Mouse (Mus musculus) T-cell, adult 2 months (primary cell): ENCODE data around the gene Efhd2.

Experiments
- DNase-seq: peaks from one replicate; pipeline ENCODE4 v3.0.0; 2022; ENCODE audit warnings: low spot score

The Efhd2 gene

GRCm38 (mm10) chr4:141874601-141875460 is at the start of gene Efhd2:
Efhd2 (minus strand) TSS chr4:141874920.
- DNase-seq, result peak; percentile 71

DNA sequence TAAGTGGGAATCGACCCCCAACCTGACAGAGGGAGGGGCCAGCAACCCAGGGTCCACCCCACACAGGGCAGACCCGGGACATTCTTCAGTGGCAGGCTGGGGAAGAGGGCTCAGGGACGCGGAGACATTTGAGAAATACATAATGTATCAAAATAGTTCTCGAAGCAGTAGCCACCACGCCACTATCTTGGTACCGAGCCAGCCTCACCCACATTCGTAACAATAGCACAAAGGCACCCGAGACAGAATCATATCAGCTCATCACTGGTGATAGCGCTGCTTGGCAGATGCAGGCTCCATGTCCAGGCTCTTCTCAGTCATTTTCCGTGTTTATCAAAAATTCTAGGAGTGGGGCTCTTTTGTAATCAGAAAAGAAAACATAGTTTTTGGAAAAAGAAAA is 49.2 kb upstream of the Efhd2 start:
- no peak for DNase-seq

DNA sequence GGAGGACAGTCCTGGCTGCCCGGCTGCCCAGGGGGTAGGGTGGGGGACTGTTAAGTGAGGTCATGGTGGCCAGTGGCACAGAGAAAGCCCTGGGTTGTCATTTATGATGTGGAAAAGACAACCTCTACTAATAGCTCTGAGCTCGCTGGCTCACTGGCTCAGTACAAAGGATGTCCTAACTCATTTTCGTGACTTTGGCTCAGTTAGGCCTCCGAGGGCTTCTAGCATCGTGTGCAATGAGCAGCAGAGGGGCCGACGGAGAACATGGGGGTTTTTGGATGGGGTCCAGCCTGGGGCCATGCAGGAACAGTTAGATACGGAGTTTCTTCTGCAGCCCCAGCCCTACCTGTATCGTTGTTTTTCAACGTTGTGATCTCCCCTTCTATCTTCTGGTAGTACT is 45.7 kb upstream of the Efhd2 start:
- no peak for DNase-seq

- DNase-seq, result no peak
These were observed 43.2 kb upstream of the Efhd2 start for GRCm38 (mm10) chr4:141917735-141918419.

DNA sequence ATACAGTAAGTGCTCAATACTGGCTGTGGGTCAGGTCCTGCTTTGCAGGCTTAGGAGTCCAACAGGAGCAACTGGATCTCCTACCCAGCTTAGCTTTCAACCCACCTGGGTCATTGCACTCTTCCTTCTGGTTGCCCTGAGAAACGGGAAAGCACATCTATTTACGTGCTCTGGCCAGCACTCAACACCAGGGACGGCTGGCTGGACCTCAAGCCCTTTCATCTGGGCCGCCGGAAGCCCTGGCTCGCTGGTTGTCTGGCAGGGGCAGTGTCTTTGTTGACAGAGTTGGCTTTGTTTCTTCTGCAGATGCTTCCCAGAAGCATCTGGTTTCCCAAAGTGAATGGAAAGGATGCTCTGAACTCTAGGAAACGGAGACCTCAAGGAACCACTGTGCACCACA is 39.3 kb upstream of the Efhd2 start:
- no peak for DNase-seq

GRCm38 (mm10) chr4:141913201-141913993 is 38.7 kb upstream of the Efhd2 start:
- DNase-seq, result no peak

- no peak for DNase-seq
These were observed 30.0 kb upstream of the Efhd2 start for GRCm38 (mm10) chr4:141904710-141905109.

DNA sequence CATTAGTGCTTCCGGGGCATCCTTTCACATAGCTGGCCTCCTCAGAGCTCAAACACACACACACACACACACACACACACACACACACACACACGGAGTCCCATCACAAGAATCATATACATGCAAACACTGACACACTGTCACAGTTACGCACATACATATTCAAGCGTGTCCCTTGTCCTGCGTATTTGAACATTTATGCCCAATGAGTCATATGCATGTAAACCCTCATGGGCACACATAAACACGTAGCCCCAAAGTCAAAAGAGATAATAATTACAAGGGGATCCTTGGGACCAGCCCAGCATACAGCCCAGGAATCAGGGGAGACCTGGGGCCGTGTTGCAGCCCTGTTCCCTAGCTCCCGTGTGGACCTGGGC is 27.7 kb upstream of the Efhd2 start:
- no peak for DNase-seq

DNA sequence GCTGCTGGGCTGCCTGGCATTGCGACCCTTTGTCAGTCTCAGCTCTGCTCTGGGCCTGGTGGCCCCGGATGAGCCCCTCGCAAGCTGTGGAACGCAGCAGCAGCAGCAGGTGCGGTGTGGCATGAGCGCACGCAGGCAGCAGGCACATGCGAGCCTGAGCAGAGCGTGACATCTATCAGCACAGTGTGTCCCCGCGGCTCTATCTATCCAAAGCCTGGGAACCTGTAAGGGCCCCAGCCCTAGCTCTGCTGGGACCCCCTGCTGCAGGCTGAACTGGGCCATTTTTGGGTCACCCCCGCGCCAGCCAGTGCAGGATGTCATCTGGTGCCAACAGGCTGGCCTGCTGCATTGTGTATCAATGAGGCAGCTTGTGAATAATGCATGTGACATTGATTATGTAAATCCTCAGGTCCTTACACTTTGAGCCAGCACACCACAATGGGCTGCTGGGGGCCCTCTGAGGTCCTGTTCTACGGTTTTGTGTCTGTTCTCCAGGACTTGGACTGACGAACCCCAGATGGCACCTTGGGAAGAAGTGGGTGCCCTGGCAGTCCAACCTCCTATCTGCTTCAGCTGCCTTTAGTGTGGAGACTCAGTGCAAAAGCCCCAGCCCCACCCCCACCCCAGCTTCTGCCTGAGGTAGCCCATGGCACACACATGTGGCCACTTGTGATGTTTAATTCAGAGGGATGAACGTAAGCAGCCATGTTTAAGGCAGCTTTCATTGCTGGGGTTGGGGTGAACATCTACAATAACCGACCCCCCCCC is 27.2 kb upstream of the Efhd2 start:
- DNase-seq, result no peak

- no peak for DNase-seq
These were observed 25.7 kb upstream of the Efhd2 start for GRCm38 (mm10) chr4:141900421-141900820.

GRCm38 (mm10) chr4:141899936-141900335 is 25.2 kb upstream of the Efhd2 start:
- DNase-seq, result no peak

- DNase-seq, result no peak
These were observed 24.2 kb upstream of the Efhd2 start for GRCm38 (mm10) chr4:141898905-141899304.

DNA sequence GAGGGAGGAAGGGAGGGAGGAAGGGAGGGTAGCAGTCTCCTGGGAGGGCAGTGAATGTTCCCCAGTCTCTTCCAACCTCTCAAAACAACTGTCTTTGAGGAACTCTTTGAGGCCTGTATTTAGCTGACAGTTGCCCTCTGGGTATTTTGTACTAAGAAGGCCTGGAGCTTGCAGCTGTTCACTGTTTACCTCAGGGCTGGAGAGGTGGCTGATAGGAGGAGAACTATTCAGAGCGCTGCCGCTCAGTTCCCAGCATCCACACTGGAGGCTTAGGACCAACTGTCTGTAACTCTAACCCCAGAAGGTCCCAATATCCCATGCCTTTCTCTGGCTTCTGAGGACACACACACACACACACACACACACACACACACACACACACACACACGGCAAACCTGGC is 23.1 kb upstream of the Efhd2 start:
- no peak for DNase-seq

GRCm38 (mm10) chr4:141897225-141897624 is 22.5 kb upstream of the Efhd2 start:
- DNase-seq, result no peak

DNA sequence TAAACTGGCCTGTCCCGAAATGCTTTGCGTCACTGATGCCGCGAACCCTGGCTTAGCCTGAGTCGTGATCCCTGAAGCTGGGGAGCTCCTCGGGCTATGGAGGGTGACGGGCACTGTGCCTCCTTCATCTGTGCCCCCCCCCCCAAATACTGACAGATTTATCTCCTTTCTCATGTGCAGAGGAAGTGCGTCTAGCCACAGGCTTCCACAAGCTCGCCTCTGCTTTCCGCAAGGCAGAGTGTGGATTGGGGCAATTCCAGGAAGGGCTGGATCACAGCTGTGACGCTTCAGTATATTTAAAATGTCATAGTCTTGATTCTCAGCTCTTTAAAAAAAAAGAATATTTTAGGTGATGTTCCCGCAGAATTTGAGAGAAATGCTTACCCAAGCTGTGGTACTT is 21.1 kb upstream of the Efhd2 start:
- DNase-seq, result no peak

DNA sequence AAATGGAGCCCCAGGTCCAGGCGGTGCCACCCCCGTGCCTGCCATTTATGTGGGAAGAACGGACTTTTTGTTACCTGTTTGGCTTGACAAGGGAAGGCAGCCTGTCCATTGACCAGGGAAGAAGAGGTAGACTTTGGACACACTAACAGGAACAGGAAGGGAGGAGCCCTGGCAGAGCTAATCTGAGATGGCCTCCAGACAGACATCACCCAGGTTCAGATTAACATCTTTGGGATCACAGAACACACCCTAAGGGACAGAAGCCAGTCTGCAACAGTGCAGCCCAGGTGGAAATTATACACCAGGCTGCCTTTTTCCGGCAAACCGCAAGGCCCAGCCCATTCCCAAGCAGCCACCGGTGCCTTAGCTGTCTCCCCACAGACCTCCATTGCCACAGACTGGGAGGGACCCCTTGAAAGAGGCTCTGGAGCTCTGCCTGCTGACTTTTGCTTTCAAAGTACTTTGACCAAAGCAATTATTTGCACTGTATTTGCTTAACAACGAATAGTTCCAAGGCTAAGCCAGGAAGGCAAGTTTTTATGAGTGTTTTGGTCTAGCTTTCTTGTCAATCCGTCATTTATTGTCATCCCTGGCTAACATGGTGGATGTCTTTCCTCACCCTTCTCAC is 18.6 kb upstream of the Efhd2 start:
- no peak for DNase-seq

- DNase-seq, result no peak
These were observed 11.8 kb upstream of the Efhd2 start for GRCm38 (mm10) chr4:141886385-141886968.

- no peak for DNase-seq
These were observed 10.7 kb upstream of the Efhd2 start for GRCm38 (mm10) chr4:141885451-141885850.

DNA sequence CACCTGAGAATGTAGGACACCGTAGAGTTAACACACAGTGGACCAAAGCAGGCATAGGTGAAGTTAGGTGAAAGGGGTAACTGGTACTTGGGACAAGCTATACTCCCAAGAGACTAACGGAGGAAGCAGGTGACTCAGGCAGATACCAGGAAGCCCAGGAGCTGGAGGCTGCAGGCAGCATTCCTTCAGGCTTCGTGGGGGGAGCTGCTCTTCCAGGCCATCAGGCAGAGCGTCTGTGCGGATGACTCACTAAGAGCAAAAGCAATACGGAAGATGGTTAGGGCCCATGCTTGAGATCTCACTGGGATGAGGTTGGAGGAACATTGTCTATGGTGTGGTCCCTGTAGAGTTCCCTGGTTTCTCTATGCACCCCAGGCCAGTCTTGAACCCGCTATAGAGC is 8.1 kb upstream of the Efhd2 start:
- DNase-seq, result no peak

GRCm38 (mm10) chr4:141881950-141882349 is 7.2 kb upstream of the Efhd2 start:
- no peak for DNase-seq

DNA sequence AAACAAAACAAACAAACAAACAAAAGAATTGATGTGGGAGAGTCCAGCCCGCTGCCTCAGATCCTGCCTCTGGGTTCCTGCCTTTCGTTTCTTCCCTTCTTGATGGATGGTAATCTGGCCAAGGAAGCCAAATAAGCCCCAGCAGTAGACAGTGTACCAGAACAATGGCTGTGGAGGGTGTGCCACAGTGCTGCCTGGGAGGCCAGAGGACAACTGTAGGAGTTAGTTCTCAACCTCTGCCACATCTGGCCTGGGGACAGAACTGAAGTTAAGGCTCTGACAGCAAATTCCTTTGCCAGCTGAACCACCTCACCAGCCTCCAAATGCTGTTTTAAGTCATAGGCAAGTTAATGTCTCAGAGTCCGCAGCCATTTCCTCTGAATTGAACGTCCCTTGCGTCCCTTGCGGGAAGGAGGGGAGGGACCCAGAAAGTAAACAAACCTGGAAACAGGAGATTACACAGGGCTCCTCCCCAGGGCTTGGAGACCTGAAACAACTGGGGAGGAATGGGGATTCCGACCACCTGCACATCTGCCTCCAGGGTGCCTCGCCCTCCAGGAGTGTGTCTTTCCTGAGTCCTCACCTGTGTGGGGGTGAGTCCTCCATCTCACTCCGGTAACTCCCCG is 6.7 kb upstream of the Efhd2 start:
- no peak for DNase-seq
